Mouse (Mus musculus) heart, postnatal 36 days (tissue): ENCODE measurements around the gene March9. TPM values are rescaled to one million over a fixed set of nuclear protein-coding genes. Genes with fewer than 3 reads are reported as not detected.
"Not testable (repeated sequence)": the region's sequence is repeated elsewhere in the genome, so short reads cannot be mapped to it uniquely, and the experiment has no call there.

Experiments used
- DNase-seq, 2 experiments: peaks; one replicate each; pipeline ENCODE4 v3.0.0; 2021 to 2022
- intact Hi-C: fragments of 180-260 bp; cut with DNase I; formaldehyde crosslinking; loops from one replicate; pipeline ENCODE4 v1.15.1; 2025
- total RNA-seq, 2 experiments: library from RNA; stranded (reverse); gene quantifications; 2 replicates each; pipeline ENCODE4 v1.2.3; 2021

March9 gene
- total RNA-seq, 2 experiments from 2014 or later, result 2.3 to 2.9 TPM

GRCm38 (mm10) chr10:127063913-127064870 lies 4.2 kb upstream of the March9 start:
- intact Hi-C loops, result no loop called here
- no peak for DNase-seq

DNA sequence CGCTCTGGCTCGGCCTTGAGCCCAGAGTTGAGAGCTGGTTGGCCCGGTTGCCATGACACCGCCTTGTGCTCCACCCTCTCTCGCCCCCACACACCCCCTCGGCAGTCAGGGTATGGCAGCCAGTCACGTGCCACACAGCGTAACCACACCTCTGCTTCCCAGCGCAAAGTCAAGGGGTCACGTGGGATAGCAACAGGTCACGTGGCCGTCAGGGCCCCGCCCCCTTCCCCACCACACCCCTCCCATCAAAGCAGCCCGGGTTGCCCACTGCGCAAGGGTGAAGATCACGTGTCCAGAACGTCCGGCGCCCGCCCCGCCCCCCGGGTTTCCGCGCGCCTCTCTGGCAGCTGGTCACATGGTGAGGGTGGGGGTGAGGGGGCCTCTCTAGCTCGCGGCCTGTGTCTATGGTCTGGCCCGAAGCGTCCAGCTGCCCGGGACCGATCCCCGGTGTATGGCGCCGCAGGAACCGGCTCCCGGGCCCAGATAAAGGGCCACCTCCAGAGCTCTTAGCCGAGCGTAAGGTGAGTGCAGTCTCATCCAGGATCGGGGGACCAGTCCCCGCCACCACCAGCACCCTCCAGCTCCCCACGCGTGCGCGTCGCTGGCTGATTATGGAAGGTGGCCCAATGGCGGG lies 3.4 kb upstream of the March9 start, which contains the start of gene Cdk4:
Cdk4 (plus strand) TSS at position 296 of the 634 bp plus-strand sequence.
- peak; percentile 96 to 97 for DNase-seq
- intact Hi-C loops, result no loop called here

DNA sequence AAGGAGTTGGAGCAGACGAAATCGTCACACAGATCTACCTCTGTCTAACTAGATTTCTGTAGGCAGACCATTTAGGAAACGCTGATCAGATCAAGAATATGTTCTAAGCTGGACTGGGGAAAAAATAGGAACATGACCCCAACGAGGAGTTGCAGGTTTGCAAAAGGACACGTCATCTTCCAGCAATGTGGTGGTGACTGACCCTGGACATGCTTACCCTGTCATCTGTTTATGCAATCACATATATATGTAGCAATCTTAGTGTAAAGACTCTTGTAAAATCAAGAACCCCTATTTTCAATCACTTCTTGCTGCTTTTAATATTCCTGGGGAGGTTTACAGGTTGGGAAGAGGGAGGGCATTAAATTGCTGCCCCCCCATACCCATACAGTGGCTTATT lies 2.5 kb upstream of the March9 start:
- no peak for DNase-seq
- intact Hi-C loops, result no loop called here

DNA sequence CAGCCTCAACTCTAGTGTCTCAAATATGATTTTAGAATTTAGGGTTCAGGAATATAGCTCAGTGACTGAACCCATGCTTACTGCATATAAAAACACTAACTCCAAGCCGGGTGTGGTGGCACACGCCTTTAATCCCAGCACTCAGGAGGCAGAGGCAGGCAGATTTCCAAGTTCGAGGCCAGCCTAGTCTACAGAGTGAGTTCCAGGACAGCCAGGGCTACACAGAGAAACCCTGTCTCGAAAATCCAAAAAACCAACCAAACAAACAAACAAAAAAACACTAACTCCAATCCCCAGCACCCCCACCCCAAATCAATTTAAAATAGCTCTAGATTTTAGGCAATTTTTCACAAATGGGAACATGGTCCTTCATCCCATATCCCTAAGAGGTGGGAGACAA lies 2.1 kb upstream of the March9 start:
- DNase-seq, intact Hi-C loops: not testable (repeated sequence)

DNA sequence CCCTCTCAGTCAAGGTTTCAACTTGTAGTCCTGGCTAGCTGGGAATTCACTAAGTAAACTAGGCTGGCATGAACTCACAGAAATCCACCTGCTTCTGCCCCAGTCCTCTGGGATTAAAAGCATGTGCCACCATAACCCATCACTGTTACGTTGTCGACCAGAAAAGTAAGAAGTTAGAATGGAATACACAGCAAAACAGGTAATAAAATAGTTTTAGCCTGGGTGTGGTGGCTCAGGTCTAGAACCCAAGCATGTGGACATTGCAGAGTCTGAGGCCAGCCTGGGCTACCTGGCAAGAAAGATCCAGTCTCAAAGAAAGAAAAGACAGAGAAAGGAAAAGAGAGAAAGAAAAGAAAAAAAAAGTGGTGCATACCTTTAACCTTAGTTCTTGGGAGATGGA lies 1.5 kb upstream of the March9 start:
- DNase-seq, result no peak
- intact Hi-C loops, result no loop called here

DNA sequence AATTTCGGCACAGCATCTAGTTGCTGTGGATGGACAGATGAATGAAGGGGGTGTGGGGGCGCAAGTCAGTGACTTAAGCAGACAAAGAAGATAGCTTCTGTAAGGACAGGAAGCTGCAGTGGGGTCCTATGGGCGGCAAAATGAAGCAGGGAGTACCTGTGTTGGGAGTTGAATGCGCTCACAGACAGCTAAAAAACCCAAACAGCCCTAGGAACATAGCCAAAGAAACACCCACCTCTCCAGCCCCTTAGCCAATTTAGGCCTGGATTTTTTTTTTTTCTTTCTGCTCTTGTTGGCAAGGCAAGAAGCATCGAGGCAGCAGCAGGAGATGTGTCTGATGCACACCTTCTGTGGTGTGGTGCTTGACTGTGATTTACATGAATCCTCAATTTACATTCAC lies 1.1 kb upstream of the March9 start:
- intact Hi-C loops, result no loop called here
- DNase-seq, result no peak

GRCm38 (mm10) chr10:127059174-127059967 lies 613 bp downstream of the March9 start:
- DNase-seq, result no peak
- intact Hi-C loops, result no loop called here

DNA sequence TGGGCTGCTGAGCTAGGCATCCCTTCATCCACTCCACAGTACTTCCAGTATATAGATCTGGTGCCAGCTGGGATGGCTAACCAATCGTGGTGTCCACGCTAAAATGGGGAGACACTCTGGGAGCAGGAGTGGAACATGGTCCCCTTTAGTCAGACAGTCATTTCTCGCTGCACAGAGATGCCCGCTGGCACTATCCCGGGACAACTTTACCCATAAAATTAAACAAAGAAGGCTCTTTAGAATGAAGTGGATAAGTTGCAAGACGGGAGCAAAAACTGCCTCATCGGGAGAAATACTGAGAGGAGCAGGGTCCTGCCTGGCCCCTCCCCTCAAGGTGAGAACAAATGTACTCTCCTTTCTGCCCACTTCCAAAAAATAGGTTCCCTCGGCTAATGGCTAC lies 1.3 kb downstream of the March9 start:
- intact Hi-C loops, result no loop called here
- no peak for DNase-seq

GRCm38 (mm10) chr10:127058161-127058560 lies 1.8 kb downstream of the March9 start:
- DNase-seq, result peak; percentile 76 to 81
- intact Hi-C loops, result no loop called here

DNA sequence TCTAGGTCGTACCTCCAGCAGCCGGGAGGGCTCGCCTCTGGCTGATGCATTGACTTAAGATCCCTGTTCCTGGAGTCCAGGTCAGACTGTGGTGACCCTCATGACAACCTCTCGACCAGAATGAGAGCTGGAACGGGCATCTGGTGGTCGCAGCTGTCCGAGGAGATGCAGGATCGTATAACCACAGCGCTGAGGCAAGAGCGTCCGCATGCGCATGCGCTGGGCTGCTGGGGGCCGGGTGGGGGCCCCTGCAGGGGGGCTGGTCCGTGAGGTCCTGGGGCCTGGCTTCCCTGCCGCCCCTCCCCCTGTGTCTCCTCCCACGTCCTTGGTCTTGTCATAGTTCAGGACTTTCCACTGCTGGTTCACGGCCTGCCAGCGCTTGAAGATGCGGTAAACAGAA lies 3.5 kb downstream of the March9 start:
- no peak for DNase-seq
- intact Hi-C loops, result no loop called here

DNA sequence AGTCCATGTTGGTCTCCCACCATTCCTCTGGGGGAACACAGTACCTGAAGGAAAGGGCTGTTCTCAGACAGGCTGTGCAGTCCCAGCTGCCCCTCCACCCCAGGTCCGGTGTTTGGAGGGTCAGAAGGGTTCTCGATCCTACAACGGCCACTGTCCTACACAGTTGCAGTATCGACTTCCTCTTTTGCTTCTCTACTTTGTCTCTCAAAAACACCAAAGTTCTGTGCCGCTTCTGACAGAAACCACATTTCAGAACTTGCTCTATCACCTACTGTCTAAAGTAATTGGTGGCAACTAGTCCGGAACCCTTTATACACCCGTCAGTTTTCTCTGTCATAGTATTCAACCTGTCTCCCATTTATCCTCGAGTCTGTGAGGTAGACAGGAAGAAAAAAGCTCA lies 4.6 kb downstream of the March9 start:
- intact Hi-C loops, result no loop called here
- DNase-seq, result no peak

- intact Hi-C loops, result no loop called here
- no peak for DNase-seq
These were observed 5.3 kb downstream of the March9 start for GRCm38 (mm10) chr10:127054646-127055045.

DNA sequence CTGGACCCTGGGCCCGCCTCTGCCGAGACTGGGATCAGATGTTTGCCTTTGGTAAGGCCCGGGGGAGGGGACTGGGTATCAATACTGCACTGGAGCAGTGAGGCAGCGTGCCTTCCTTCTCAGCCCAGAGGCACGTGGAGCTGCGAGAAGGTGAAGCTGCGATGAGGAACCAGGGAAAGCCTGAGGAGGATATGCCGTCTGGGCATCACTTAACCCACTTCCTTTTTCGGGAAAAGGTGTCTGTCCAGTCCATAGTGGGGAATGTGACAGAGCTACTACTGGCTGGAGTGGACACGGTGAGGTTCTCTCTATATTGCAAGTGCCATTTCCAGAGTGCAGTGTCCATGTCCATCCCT lies 9.9 kb downstream of the March9 start:
- no peak for DNase-seq
- intact Hi-C loops, result no loop called here

DNA sequence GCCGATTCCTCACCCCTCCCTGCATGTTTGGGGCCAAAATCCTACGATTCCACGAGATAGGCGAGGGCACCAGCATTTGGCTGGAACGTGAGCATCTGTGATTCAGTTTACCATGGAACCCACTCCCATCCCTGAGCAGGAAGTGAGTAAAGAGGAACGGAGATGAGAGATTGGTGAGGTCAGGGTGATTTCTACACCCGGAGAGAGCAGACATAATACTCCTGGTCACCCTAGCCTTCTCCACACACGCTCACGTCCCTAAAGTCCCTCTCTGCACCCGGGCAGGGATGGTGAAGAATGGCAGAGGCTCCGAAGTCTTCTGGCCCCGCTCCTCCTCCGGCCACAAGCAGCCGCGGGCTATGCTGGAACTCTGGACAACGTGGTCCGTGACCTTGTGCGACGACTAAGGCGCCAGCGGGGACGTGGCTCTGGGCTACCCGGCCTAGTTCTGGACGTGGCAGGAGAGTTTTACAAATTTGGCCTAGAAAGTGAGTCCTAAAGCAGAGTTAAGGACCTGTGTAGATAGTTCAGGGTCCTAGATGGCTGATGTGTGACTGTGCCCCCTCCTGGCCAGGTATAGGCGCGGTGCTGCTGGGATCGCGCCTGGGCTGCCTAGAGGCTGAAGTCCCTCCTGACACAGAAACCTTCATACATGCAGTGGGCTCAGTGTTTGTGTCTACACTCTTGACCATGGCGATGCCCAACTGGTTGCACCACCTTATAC lies 10.4 kb downstream of the March9 start:
- DNase-seq, result no peak

GRCm38 (mm10) chr10:127048608-127049394 lies 11.2 kb downstream of the March9 start:
- intact Hi-C loops, result no loop called here
- DNase-seq, result no peak

More for the DNA sequence above, 10.4 kb downstream of the March9 start:
- intact Hi-C loops, result no loop called here

DNA sequence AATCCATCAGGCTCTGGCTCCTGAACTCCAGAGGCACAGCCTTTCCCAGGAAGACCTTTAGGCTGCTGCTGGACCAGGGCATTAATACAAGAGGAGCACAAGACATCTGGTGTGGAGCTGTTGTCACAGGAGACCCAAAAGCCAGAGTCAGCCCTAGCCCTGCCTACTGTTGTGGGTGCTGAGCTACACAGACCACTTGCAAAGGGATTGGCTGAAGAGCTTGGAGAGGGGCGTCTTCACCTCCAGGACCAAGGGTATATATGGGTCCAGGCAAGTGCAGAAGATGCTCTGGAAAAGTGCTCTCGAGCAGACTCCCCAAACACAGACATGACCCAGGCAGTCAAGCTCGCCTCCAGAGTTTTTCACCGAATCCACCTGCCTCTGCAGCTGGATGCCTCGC lies 12.0 kb downstream of the March9 start, which contains the start of gene Cyp27b1:
Cyp27b1 (plus strand) TSS at position 297 of the 400 bp plus-strand sequence.
- intact Hi-C loops, result no loop called here
- DNase-seq, result no peak

- no peak for DNase-seq
- intact Hi-C loops, result no loop called here
These were observed 16.8 kb downstream of the March9 start for GRCm38 (mm10) chr10:127043187-127043586.

- intact Hi-C loops, result no loop called here
These were observed 17.4 kb downstream of the March9 start for GRCm38 (mm10) chr10:127042468-127043115.

GRCm38 (mm10) chr10:127041774-127042338 lies 18.1 kb downstream of the March9 start:
- intact Hi-C loops, result no loop called here
- DNase-seq, result peak; percentile 88 to 95

More at GRCm38 (mm10) chr10:127042468-127043115, 17.4 kb downstream of the March9 start:
- no peak for DNase-seq
